Mouse (Mus musculus): Measurements from ENCODE around the gene Vezf1. TPM values are rescaled to one million over a fixed set of nuclear protein-coding genes. Genes with fewer than 3 reads are reported as not detected.
"Not testable (repeated sequence)": the region's sequence is repeated elsewhere in the genome, so short reads cannot be mapped to it uniquely, and the experiment has no call there.

Vezf1 gene
- 10 to 100 TPM; 47.1 to 47.6 TPM for total RNA-seq (2021)
- long read RNA-seq, experiment 1, full-length matches to known transcripts: 9 of 23 reads
- long read RNA-seq, experiment 1, partial matches to known transcripts: 1 of 23 reads
- long read RNA-seq, experiment 1, other reads (novel, unspliced or antisense): 13 of 23 reads
- long read RNA-seq, experiment 2, full-length matches to known transcripts: 21 of 33 reads
- long read RNA-seq, experiment 2, partial matches to known transcripts: 1 of 33 reads
- long read RNA-seq, experiment 2, other reads (novel, unspliced or antisense): 11 of 33 reads

DNA sequence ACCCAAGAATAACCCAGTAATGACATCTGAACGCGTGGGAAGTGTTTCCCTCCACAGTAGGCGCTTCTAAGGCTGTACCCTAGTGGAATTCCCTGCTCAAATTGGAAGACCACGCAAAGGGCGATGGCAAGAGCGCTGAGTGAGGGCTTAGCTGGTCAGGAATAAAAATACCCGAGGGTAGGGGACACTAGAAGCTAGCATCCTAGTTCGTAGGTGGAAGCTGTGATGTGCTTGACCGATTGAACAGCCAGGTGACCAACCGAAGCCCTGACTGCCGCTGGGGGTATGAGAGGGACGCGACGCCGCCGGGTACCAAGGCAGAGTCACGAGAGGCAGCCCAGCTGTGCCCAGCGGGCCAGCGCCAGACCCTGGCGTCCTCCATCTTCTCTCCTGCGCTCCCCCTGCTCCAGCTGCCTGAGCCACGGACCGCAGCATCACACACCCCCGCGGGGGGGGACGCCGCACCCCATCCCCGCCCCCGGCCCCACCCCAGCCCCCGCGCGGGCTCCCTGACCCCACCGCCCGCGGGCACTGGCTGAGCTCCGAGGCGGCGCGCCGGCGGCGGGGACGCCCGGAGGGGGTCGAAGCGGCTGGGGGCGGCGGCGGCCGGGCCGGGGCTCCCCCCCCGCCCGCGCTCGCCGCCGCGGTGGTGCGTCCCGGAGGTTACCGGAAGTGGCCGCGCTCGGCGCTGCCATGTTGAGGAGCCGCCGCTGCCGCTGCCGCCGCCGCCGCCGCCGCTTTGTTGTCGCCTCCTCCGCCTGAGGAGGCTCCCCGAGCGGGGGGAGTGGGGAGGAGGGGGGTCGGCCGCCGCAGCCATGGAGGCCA lies at the start of gene Vezf1:
Gene Vezf1 (plus strand): TSS at position 694 of the 825 bp plus-strand sequence.
- peak; percentile 80 for DNase-seq

DNA sequence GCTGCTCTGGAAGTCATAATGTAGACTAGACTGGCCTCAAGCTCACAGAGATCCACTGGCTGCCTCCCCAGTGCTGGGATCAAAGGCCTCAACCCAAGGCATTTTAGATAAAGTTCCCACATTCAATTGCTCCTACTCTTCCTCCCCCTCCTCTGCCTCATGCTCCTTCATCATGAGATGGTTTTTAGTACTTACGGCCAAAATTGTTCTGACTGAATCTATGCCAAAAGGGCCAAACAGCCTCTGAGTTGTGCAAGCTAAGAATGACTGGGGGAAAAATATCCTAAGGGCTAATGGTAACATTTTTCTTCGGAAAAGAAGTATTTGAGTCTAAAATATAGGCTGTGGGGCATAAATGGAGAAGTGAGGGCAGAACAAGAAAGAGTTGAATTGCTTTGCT lies 44.1 kb upstream of the Vezf1 start:
- no peak for DNase-seq

DNA sequence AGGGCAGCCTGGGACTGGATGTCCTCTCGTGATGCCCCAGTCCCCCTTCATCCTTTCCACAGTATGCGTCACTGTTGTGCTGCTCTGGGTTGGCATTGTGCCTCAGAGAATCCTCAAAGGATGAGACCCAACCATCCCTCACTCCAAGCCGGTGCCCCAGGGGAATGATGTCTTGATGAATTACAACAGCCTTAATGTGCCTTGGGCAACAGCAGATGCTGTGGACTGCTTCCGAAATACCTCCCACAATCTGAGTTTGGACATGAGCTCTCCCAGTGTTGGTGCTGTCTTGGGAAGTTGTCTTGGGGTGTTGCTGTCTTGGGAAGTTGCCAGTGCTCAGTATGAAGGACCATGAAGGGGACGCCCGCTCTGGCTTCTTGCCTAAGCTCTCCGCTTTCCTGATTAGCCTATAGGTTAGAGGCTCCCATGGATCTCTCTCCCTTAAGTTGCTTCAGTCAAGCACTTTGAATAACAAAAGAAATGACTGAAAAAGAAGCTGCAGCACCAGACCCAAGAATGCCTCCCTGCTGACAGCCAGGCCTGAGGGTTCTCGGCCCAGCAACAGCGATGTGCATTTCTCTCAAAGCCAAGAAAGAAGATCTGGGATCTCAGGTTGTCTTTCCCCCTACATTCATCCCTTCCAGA lies 40.6 kb upstream of the Vezf1 start:
- DNase-seq: no peak

DNA sequence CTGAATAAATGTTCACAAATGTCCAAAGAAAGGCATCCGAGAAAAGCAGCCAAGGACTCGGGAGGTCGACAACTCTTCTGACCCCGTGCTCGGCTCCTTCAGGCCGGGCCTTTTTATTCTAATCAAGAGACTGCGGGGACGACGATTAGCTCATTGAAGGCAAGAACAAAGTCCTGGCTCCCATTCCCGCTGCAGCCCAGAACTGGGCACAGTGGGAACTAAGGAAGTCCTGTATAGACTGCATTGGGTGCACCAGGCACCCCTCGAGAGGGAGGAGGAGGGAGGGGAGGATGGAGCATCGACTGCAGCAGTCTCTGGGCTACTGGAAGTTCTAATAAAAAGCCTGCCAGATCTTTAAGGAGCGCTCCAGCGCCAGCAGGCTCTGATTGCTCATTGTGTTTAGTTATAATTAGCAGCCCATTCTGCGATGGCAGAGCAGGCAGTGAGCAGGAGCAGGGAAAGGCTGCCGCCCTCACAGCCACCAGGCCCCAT lies 39.8 kb upstream of the Vezf1 start:
- no peak for DNase-seq

DNA sequence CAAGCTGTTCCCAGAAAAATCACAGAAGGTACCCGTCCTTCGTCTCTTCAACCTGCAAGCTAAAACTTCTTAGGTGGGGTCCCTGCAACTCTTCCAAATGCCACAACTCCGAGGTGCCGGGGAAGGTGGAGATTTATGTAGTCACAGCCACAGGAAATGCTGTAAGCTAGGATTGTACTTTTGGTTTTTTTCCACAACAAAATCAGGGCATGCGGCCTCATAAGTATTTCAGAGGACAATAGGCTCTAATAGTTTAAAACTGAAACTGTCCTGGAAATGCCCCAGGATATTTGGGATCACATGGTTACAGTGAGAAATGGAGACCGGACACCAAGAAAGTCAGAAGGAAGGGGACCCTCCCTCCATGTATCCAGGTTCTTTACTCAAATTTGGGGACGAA lies 37.9 kb upstream of the Vezf1 start:
- DNase-seq: no peak

DNA sequence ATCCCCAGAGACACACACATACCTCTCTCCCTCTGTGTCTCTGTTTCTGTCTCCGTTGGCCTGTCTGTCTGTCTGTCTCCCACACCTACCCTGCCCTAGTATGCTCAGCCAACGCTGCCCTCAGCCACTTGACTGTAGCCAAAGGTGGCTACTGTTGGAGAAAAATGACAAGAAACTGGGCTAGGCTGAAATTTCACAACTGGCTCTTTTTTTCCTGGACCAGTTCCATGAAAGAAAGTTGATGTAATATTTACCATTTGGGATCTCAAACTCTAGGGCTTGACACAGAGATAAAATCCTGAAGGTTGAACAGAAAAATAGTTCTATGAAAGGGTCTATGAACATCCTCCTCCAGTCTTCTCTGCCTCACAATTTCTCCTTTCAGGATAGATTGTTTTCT lies 37.2 kb upstream of the Vezf1 start:
- DNase-seq: no peak

DNA sequence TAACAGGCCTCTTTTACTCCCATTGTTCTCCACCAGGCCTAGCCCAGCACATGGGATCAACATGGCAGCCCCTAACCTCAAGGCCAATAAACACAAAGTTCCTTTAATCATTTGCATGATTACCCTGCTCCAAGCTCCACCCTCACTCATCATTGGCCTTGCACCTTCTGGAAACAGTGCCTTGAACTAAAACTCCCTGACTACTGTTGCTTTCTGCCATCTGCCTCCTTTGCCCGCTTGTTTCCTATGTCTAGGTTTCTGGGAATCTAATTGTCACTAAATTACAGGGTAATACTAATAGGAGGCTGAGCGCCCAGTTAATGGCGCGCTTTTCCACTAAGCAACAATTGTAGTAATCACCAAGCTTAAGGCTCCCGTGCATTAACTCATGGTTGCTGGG lies 36.3 kb upstream of the Vezf1 start:
- no peak for DNase-seq

DNA sequence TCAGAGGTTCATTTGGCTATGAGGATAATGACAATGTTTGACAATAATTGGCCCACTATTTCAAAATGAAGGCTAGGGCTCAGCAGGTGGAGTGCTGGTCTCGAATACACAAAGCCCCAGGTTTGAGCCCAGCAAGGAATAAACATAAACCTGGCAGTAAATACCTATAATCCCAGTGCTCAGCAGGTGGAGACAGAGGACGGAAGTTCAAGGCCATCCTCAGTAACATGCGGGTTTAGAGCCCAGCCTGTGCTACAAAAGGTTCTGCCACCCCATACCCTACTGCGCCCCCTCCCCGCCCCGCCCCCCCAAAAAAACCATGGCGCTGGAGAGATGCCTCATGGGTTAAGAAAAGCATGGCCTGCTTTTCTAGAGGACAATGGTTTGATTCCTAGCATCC lies 32.1 kb upstream of the Vezf1 start:
- DNase-seq: no peak

DNA sequence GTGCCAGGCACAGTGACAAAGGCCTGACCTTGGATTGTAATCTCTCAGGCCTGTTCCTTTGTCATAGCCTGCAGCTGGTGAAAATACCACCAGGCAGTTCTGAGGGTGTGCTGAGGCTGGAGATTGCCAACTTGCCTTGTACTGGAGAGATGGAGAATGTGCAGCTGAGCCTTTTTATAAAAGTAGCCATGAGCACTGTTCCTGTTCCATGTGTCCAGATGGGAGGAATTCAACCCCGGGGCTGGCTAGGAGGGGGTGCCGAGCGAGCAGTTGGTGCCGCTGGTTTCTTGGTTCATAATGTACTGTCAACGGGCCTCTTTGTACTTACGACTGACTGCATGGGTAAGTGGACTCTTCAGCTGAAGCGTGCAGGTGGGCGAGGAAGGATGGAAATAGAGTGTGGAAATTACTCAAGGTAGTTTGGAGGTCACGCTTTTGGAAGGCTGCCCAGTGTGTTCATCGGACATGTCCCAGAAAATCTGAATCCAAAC lies 31.3 kb upstream of the Vezf1 start:
- DNase-seq: no peak

DNA sequence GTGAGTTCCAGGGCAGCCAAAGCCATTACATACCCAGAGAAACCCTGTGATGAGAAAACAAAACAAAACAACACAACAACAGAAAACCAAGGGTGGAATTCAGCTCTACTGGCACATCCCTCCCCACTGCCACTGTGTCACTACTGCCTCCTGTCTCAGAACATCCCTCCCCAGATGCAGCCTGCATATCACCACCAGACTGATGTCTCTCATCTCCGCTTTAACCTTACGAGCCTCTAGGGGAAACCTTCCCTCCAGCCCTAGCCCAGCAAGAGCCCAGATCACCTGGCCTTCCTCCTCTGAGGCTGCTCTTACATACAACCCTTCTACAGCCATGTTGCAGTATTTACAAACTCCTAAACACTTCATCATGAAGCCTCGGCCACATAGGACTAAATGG lies 30.7 kb upstream of the Vezf1 start:
- DNase-seq: no peak

DNA sequence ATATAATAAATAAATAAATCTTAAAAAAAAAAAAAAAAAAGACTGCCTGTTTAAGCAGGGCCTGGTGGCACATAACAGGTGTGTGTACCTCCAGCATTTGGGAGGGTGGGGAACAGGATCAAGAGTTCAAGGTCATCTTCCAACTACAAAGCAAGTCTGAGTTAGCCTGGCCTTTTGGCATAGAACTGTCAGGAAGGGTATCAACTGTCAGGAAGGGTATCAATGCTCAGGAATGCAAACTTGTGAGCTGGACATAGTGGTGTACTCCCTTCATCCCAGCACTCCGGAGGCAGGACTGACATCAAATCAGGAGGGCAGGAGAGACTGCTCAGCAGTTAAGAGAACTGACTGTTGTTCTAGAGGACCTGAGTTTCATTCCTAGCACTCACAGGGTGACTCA lies 29.0 kb upstream of the Vezf1 start:
- DNase-seq: no peak

DNA sequence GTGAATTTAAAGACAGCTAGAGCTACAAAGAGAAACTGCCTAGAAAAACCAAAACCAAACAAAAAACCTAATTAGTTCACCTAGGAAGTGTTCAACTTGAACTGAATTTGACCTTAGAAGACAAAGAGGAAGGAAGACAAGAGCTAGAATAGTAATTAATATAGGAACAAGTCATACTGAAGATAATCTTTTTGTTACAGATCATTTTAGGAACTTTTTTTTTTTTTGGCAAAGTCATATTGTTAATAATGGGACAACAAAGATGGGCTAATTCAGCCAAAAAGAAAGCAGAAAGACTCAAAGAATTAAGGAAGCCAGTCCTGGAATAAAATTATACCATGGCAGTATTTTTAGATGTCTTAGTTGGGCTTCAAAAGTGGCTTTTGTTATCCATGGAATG lies 23.8 kb upstream of the Vezf1 start:
- DNase-seq: no peak

DNA sequence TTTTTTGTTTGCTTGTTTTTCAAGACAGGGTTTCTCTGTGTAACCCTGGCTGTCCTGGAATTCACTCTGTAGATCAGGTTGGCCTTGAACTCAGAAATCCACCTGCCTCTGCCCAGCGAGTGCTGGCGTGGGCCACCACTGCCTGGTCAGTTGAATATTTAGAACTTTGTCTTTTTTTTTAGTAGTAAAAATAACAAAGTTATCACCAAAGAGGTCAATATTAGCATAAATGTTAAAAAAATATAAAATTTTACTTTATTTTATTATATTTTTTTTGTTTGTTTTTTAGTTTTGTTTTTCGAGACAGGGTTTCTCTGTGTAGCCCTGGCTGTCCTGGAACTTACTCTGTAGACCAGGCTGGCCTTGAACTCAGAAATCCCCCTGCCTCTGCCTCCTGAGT lies 22.9 kb upstream of the Vezf1 start:
- not testable (repeated sequence) for DNase-seq

DNA sequence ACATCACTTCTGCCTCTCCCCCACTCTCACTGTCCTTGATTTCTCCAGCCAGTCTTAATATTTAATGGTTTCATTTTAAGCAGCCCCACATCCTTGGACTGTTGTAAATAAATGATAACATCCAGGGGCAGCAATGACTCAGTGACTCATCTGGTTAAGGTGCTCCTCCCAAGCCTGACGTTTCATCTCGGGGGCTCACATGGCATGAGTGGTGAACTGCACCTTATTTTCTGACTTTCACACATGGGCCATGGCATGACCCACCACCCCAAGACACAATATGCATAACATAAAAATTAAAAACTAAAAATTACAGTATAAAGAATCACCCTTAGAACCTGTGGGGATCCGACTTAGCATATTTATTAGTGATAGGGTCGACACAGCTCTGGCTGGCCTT lies 22.2 kb upstream of the Vezf1 start:
- DNase-seq: no peak

DNA sequence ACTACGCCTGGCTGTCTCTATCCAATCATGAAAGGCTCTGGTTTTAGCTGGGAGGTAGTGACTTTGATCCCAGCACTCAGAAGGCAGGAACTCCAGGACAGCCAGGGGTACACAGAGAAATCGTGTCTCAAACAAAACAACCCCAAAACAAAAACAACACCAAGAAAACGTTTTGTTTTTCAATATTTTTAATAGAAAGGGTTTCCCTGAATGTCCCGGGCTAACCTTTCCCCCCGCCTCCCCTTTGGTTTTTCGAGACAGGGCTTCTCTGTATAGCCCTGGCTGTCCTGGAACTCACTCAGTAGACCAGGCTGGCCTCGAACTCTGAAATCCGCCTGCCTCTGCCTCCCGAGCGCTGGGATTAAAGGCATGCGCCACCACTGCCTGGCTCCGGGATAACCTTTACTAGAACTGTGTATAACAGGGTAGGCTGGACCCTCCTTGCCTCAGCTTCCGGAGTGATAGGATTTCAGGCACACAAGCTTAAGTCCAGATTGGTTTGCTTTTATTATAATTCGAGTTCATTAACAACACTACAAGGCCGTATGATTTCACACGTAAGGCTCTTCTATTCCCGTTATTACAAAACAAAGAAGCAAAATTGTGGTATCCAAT lies 21.6 kb upstream of the Vezf1 start:
- DNase-seq: no peak

DNA sequence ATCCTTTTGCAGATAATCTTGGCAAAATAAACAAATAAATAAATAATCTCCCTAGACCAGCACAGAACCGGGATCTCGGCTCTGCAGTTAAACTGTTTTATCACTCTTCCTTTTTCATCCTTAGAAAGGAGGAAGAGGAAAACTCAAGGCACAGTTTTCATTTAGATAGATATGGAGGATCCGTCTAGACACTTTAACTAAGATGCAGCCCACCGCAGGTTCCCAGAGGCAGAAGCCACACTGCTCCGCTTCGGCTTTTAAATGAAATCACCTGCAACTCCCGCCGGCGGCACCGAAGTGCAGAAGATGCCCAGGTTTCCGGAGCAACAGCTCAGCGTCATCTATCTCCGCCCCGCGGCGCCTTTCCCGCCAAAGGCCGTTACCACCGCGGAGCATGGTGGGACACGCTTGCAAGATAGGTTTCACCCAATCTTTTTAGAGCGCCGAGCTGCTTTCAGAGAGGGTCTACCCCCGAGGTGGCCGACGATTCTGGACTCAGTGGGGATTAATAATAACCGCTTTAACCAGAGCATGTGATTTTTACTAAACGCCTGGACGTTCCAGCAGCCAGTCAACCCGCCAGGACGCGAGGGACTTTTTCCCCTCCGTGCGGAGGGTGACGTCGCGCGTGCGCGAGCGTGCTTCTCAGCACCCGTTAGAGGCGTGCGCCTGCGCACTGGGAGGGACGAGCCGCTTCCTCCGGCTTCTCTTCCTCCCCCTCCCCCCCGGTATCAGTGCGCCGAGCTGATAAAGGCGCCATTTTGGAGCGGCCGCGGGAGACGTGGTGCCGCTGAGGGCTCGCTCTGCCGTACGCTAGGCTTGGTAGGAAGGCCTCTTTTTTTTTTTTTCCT lies 20.9 kb upstream of the Vezf1 start, which contains the start of gene Srsf1:
Gene Srsf1 (plus strand): TSS at position 430 of the 851 bp plus-strand sequence.
- DNase-seq: peak; percentile 98

DNA sequence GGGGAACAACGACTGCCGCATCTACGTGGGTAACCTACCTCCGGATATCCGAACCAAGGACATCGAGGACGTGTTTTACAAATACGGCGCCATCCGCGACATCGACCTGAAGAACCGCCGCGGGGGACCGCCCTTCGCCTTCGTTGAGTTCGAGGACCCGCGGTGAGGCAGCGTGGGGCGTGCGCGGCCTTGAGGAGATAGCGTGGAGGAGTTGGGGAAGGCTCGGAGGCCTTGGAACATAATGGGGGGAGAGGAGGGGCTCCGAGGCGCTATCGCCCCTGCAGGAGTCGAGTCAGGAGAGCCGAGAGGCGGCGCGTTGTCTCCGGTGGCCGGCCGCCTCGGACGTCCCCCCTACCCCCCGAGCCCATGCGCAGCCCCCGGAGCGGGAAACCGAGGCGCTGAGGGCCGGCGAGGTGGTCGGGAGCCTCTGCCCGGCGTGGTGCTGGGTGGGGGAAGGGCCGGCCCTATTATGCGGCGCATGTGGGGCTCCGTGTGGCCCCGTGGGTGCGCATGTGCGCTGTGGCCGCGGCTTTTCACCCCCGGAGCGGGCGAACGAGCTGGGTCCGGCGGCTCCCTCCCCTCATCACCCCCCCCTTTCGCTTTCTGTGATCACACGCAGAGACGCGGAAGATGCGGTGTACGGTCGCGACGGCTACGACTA lies 20.1 kb upstream of the Vezf1 start:
- DNase-seq: peak; percentile 73

DNA sequence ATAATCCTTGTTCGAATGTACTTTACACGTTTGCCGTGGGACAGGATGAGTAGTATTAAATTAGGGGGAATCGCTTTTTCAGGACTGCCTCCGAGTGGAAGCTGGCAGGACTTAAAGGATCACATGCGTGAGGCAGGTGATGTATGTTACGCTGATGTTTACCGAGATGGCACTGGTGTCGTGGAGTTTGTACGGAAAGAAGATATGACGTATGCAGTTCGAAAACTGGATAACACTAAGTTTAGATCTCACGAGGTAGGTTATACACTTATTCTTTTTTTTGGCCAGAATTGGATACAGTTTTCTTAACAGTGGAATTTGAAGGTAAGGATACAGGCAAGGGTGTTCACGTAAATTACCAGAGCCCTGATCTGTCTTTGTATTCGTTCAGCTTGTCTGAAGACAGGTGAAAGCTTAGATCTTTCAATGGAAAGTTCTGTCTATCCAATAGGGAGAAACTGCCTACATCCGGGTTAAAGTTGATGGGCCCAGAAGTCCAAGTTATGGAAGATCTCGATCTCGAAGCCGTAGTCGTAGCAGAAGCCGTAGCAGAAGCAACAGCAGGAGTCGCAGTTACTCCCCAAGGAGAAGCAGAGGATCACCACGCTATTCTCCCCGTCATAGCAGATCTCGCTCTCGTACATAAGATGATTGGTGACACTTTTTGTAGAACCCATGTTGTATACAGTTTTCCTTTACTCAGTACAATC lies 19.0 kb upstream of the Vezf1 start:
- no peak for DNase-seq

DNA sequence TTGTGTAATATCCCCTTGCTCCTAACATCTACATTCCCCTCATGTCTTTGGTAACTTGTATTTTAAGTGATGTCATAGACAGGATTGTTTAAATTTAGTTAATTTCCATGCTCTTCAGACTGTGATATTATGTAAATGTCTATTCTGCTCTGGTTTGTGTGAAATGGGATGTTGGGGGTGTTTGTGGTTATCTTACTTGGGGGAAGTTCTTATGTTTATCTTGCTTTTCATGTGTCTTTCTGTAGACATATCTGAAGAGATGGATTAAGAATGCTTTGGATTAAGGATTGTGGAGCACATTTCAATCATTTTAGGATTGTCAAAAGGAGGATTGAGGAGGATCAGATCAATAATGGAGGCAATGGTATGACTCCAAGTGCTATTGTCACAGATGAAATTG lies 18.3 kb upstream of the Vezf1 start:
- DNase-seq: no peak

DNA sequence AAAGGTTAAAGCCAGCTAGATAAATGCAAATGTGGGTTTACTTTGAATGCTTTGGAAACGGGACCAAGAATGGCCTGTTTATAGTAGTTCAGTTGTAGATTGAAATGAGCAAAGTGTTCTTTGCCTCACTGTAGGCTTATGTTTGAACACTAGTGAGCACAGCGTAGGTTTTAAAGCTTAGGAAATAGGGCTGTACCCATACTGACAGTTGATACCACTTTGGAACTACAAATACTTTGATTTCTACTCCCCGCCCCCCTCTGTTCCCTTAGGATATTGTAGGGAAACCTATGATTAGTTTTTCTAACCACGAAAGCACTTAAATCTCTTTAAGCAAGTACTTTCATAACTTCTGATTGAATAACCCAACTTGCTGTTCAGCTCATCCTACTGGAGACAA lies 15.4 kb upstream of the Vezf1 start:
- DNase-seq: no peak
